ENCODE assay signal across 9 mouse cellular contexts in the genomic region with DNA sequence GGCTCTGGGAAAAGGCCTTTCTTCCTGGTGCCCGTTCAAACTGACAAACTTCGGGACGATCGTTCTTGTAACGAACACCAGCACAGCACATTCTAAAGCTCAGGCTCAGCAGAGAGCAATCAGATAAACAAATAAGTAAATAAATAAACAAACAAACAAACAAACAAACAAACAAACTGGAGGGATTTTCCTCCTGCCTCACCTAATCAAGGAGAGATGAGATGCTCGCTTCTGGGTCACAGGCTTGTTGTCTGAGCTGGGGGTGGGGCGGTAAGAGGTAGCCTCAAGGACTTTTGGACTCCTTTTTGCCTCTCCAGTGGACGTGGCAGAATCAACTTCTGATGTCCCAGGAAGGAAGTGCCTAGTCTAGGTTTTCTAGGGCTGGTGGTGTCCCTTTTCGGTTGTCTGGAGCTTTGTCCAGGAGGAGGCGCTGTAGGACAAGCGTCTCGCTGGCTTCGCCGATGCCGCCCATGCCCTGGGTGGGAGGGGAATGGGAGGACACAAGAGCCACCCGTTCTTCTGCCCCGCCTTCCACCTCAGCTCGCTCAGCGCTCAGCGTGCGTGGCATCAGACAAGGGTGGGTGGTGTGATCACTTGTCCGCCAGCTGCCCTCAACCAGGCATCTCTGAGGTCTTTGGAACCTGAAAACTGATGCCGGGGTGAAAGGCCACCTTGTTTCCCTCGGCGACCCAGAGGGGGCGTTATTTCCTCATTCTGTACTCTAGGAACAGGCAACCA. TPM values are rescaled to one million over a fixed set of nuclear protein-coding genes. Genes with fewer than 3 reads are reported as not detected.
DNase-seq lines count a peak whose midpoint lies in the region; ATAC-seq lines count a peak whose summit lies in the region.
"Had no signal": no experiment of that assay in that cellular context is flagged by ENCODE, and none has a peak within 500 bp of the region (broad histone marks: within the 10 kb centered on the region; RNA-seq: fewer than 3 reads in every experiment).

No protein-coding gene starts in this region.

- H3K27me3 ChIP-seq in embryonic facial prominence, embryonic 13.5 days: peaks cover 100% of the 10 kb centered on the region
- peaks cover 100% of the 10 kb centered on the region for H3K27me3 ChIP-seq in heart, embryonic 10.5 days (ENCODE audit: insufficient read depth, poor library complexity, severe bottlenecking)
- H3K27me3 ChIP-seq in limb, embryonic 13.5 days: peaks cover 97% of the 10 kb centered on the region
- peaks cover 76% of the 10 kb centered on the region for H3K27me3 ChIP-seq in midbrain, embryonic 16.5 days (ENCODE audit: control insufficient read depth, insufficient read depth, low read depth, low read length)

- ATAC-seq in embryonic facial prominence, embryonic 13.5 days (ENCODE audit: insufficient number of reproducible peaks, insufficient read depth, low FRiP score, low TSS enrichment, low read depth): peak; percentile 77; the same call in 1 of the 2 replicates
- ATAC-seq in limb, embryonic 13.5 days (ENCODE audit: low FRiP score, low read depth): peak; percentile 62
- ATAC-seq in midbrain, embryonic 16.5 days: peak; percentile 25; the same call in 1 of the 2 replicates

- H3K27ac ChIP-seq in embryonic facial prominence, embryonic 13.5 days: no peak overlapping the region
- no peak overlapping the region for H3K27ac ChIP-seq in heart, embryonic 10.5 days
- H3K27ac ChIP-seq in limb, embryonic 13.5 days: no peak overlapping the region
- H3K27ac ChIP-seq in midbrain, embryonic 16.5 days (ENCODE audit: low read length): no peak overlapping the region

- peaks cover 19% of the 10 kb centered on the region for H3K4me1 ChIP-seq in embryonic facial prominence, embryonic 13.5 days
- peaks cover 13% of the 10 kb centered on the region for H3K4me1 ChIP-seq in heart, embryonic 10.5 days
- peaks cover 27% of the 10 kb centered on the region for H3K4me1 ChIP-seq in limb, embryonic 13.5 days
- peaks cover 6% of the 10 kb centered on the region; the same call in 1 of the 2 replicates for H3K4me1 ChIP-seq in midbrain, embryonic 16.5 days (ENCODE audit: control insufficient read depth, insufficient read depth, low read length)

- no peaks in the 10 kb centered on the region for H3K36me3 ChIP-seq in embryonic facial prominence, embryonic 13.5 days
- H3K36me3 ChIP-seq in heart, embryonic 10.5 days: no peaks in the 10 kb centered on the region
- H3K36me3 ChIP-seq in limb, embryonic 13.5 days: no peaks in the 10 kb centered on the region
- H3K36me3 ChIP-seq in midbrain, embryonic 16.5 days (ENCODE audit: control insufficient read depth, insufficient read depth, low read length): no peaks in the 10 kb centered on the region

- no peaks in the 10 kb centered on the region for H3K9me3 ChIP-seq in embryonic facial prominence, embryonic 13.5 days
- no peaks in the 10 kb centered on the region for H3K9me3 ChIP-seq in heart, embryonic 10.5 days
- no peaks in the 10 kb centered on the region for H3K9me3 ChIP-seq in limb, embryonic 13.5 days
- H3K9me3 ChIP-seq in midbrain, embryonic 16.5 days (replicated peaks; ENCODE audit: control insufficient read depth, low read length, poor library complexity, severe bottlenecking): no peaks in the 10 kb centered on the region

- 3% methylated on average over 26 of the region's 26 CpGs for WGBS in embryonic facial prominence, embryonic 13.5 days
- 2% methylated on average over 26 of the region's 26 CpGs for WGBS in heart, embryonic 10.5 days
- WGBS in limb, embryonic 13.5 days: 3% methylated on average over 26 of the region's 26 CpGs
- WGBS in midbrain, embryonic 16.5 days: 3% methylated on average over 26 of the region's 26 CpGs

- no peak overlapping the region for H3K9ac ChIP-seq in embryonic facial prominence, embryonic 13.5 days
- no peak overlapping the region for H3K9ac ChIP-seq in limb, embryonic 13.5 days
- H3K9ac ChIP-seq in midbrain, embryonic 16.5 days (ENCODE audit: low read depth, low read length): 0 out of 2 replicates have a peak overlapping the region, but pooled peaks have one; percentile 20

- peak overlapping the region; percentile 33 for H3K4me3 ChIP-seq in embryonic facial prominence, embryonic 13.5 days
- peak overlapping the region; percentile 44 for H3K4me3 ChIP-seq in heart, embryonic 10.5 days
- H3K4me3 ChIP-seq in limb, embryonic 13.5 days: peak overlapping the region; percentile 34
- peak overlapping the region; percentile 20 for H3K4me3 ChIP-seq in midbrain, embryonic 16.5 days (ENCODE audit: low read depth, low read length)
- H3K4me3 ChIP-seq: erythroblast, embryonic 14.5 days had no signal

- H3K4me2 ChIP-seq in embryonic facial prominence, embryonic 13.5 days: peak overlapping the region; percentile 61
- H3K4me2 ChIP-seq in limb, embryonic 13.5 days (replicated peaks): peak overlapping the region; percentile 72
- peak overlapping the region; percentile 50 for H3K4me2 ChIP-seq in midbrain, embryonic 16.5 days (ENCODE audit: low read length)

- DNase-seq in B cell, adult 2 months: peak; percentile 72
- DNase-seq in adrenal gland, postnatal 14 days: peak; percentile 97
- peak; percentile 91 for DNase-seq in heart, embryonic 10.5 days (ENCODE audit: low spot score)
- DNase-seq in kidney, adult 9 months: peak; percentile 93
- peak; percentile 11 for DNase-seq in telencephalon, adult 2 months (ENCODE audit: low read depth, low spot score)

RNA-seq across cellular contexts. Expression of a gene that starts 3.9 kb away (rescaled TPM):
- 13.9 and 17.8 TPM in 2 replicates for total RNA-seq in adrenal gland, postnatal 14 days (2021)
- polyA plus RNA-seq in embryonic facial prominence, embryonic 13.5 days (2015; fragmentation: Nextera tagmentation; extraction: Ambion mirVana): 0.50 TPM in 1 of 2 replicates, not detected in the other
- 0.29 TPM in 1 of 2 replicates, not detected in the other for polyA plus RNA-seq in heart, embryonic 10.5 days (2016; fragmentation: Nextera tagmentation; extraction: Ambion mirVana)
- 0.32 and 0.55 TPM in 2 replicates for polyA plus RNA-seq in limb, embryonic 13.5 days (2015; fragmentation: Nextera tagmentation; extraction: Ambion mirVana)
- not detected in 2 replicates for polyA plus RNA-seq in midbrain, embryonic 16.5 days (2015; fragmentation: Nextera tagmentation; extraction: Ambion mirVana)

RNA-seq across cellular contexts. Expression of a gene that starts 3.9 kb away (rescaled TPM):
- total RNA-seq in adrenal gland, postnatal 14 days (2021): 0.85 and 0.98 TPM in 2 replicates
- polyA plus RNA-seq in embryonic facial prominence, embryonic 13.5 days (2015; fragmentation: Nextera tagmentation; extraction: Ambion mirVana): 1.5 and 3.3 TPM in 2 replicates
- 0.73 and 2.9 TPM in 2 replicates for polyA plus RNA-seq in heart, embryonic 10.5 days (2016; fragmentation: Nextera tagmentation; extraction: Ambion mirVana)
- polyA plus RNA-seq in limb, embryonic 13.5 days (2015; fragmentation: Nextera tagmentation; extraction: Ambion mirVana): 0.84 and 0.88 TPM in 2 replicates
- polyA plus RNA-seq in midbrain, embryonic 16.5 days (2015; fragmentation: Nextera tagmentation; extraction: Ambion mirVana): 0.17 TPM in 1 of 2 replicates, not detected in the other
- polyA plus RNA-seq: erythroblast, embryonic 14.5 days had no signal

RNA-seq across cellular contexts. Expression of a gene that starts 10.9 kb away (rescaled TPM):
- total RNA-seq in adrenal gland, postnatal 14 days (2021): 1.4 and 1.7 TPM in 2 replicates
- polyA plus RNA-seq in embryonic facial prominence, embryonic 13.5 days (2015; fragmentation: Nextera tagmentation; extraction: Ambion mirVana): 0.18 TPM in 1 of 2 replicates, not detected in the other
- 0.07 and 0.35 TPM in 2 replicates for polyA plus RNA-seq in heart, embryonic 10.5 days (2016; fragmentation: Nextera tagmentation; extraction: Ambion mirVana)
- polyA plus RNA-seq in limb, embryonic 13.5 days (2015; fragmentation: Nextera tagmentation; extraction: Ambion mirVana): 0.08 and 0.26 TPM in 2 replicates
- not detected in 2 replicates for polyA plus RNA-seq in midbrain, embryonic 16.5 days (2015; fragmentation: Nextera tagmentation; extraction: Ambion mirVana)
- polyA plus RNA-seq: erythroblast, embryonic 14.5 days had no signal

RNA-seq across cellular contexts. Expression of a gene that starts 11.3 kb away (rescaled TPM):
- 24.6 and 24.9 TPM in 2 replicates for total RNA-seq in adrenal gland, postnatal 14 days (2021)
- polyA plus RNA-seq in embryonic facial prominence, embryonic 13.5 days (2015; fragmentation: Nextera tagmentation; extraction: Ambion mirVana): 2.5 and 3.7 TPM in 2 replicates
- polyA plus RNA-seq in heart, embryonic 10.5 days (2016; fragmentation: Nextera tagmentation; extraction: Ambion mirVana): 0.09 and 1.3 TPM in 2 replicates
- polyA plus RNA-seq in limb, embryonic 13.5 days (2015; fragmentation: Nextera tagmentation; extraction: Ambion mirVana): 7.3 and 7.5 TPM in 2 replicates
- not detected in 2 replicates for polyA plus RNA-seq in midbrain, embryonic 16.5 days (2015; fragmentation: Nextera tagmentation; extraction: Ambion mirVana)
- polyA plus RNA-seq: erythroblast, embryonic 14.5 days had no signal

RNA-seq across cellular contexts. Expression of a gene that starts 18.1 kb away (rescaled TPM):
- 3.8 and 5.8 TPM in 2 replicates for total RNA-seq in adrenal gland, postnatal 14 days (2021)
- polyA plus RNA-seq in embryonic facial prominence, embryonic 13.5 days (2015; fragmentation: Nextera tagmentation; extraction: Ambion mirVana): 0.80 and 1.4 TPM in 2 replicates
- 3.0 TPM in 1 of 2 replicates, not detected in the other for polyA plus RNA-seq in heart, embryonic 10.5 days (2016; fragmentation: Nextera tagmentation; extraction: Ambion mirVana)
- polyA plus RNA-seq in limb, embryonic 13.5 days (2015; fragmentation: Nextera tagmentation; extraction: Ambion mirVana): 10.7 and 10.9 TPM in 2 replicates
- not detected in 2 replicates for polyA plus RNA-seq in midbrain, embryonic 16.5 days (2015; fragmentation: Nextera tagmentation; extraction: Ambion mirVana)
- polyA plus RNA-seq: erythroblast, embryonic 14.5 days had no signal

Comparison
In these comparisons a context has a peak if more than half of its experiments do, and no peak if none do; other contexts are left out.
1. DNase-seq: peak in every context shown above with its lines; median percentile 97 in adrenal gland, postnatal 14 days; 93 in kidney, adult 9 months; 91 in heart, embryonic 10.5 days; 72 in B cell, adult 2 months; 11 in telencephalon, adult 2 months.
2. ATAC-seq: peak in every context shown above with its lines; median percentile 77 in embryonic facial prominence, embryonic 13.5 days; 62 in limb, embryonic 13.5 days; 25 in midbrain, embryonic 16.5 days.